Mouse (Mus musculus): ENCODE measurements around the gene Osbpl10. TPM values are rescaled to one million over a fixed set of nuclear protein-coding genes. Genes with fewer than 3 reads are reported as not detected.
A peak's percentile ranks its signal among the peaks of the same experiment; 100 is the strongest.

Gene Osbpl10
- 1.6 and 2.3 TPM in 2 replicates for polyA plus RNA-seq (2015; fragmentation: Nextera tagmentation; extraction: Ambion mirVana)

DNA sequence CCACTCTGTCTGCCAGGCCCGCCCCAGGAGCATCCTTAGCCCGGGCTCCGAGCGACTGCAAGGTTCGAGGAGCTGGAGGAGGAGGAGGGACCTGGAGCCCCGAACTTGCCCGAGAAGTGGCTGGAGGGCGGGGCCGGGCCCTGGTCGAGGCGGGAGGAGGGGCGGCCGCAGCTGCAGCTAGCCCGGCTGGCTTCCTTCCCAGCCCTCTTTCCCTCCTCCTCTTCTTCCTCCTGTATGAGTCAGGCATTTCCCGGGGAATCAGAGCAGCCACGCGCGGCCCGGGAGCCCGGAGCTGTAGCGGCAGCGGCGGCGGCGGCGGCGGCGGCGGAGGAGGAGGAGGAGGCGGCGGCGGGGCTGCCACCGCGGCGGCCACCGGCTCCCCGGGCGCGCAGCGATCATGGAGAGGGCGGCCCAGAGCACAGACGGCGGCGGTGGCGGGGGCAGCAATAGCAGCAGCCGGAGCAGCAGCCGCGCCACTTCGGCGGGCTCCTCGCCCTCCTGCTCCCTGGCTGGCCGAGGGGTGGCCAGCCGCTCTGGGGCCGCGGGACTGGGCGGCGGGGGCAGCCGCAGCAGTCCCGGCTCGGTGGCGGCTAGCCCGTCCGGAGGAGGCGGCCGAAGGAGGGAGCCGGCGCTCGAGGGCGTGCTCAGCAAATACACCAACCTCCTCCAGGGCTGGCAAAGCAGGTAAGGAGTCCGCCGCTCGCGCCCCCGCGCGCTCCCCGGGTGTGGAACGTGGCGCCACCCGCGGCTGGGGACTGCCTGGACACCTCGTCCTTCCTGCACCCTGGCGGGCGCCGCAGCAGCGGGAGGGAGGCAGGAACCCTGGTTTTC, at the start of gene Osbpl10:
Gene Osbpl10 (plus strand): TSS at position 289 of the 831 bp plus-strand sequence.
- WGBS: under 1% methylated on average over 71 of the region's 86 CpGs
- H3K4me2 ChIP-seq: peak within 1 kb of the TSS; percentile 90
- H3K27ac ChIP-seq: peak within 1 kb of the TSS; percentile 75
- H3K4me1 ChIP-seq: peaks cover 22% of the 10 kb centered on the region
- no peaks in the 10 kb centered on the region for H3K36me3 ChIP-seq
- H3K27me3 ChIP-seq: peaks cover 22% of the 10 kb centered on the region
- no peaks in the 10 kb centered on the region for H3K9me3 ChIP-seq
- peak within 1 kb of the TSS; percentile 85 for H3K9ac ChIP-seq
- H3K4me3 ChIP-seq: peak within 1 kb of the TSS; percentile 78
- ATAC-seq (ENCODE audit: insufficient number of reproducible peaks, insufficient read depth, low FRiP score, low TSS enrichment, low read depth): peak; percentile 85

DNA sequence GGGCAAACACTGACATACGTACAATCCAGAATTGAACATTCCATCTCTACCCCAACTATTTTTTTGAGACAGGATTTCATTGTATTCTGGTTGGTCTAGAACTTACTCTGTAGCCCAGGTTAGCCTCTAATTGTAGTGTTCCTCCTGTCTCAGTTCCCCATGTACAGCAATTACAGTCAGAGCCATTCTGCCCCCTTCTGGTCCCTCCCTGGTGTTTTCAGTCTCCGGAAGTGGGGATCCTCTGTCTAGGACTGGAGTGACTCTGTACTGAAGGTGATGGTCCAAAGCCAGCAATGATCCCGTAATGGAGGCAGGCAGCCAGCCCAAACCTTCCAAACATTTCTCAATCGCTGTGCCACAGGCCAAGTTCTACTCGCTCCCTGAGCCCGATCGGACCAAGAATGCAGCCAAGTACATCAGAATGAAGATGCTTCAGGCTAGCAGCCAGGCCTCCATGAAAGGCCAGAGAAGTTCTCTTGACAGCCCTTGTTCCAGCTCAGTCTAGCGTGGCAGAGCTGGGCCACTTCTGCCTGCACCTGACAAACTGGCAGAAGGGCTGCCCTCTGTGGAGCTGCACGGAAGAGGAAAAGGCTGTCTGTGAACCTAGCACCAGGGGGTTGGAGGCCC, 47.8 kb upstream of the Osbpl10 start:
- Histone ChIP-seq H3K4me2 (no peak overlapping the region), H3K9me3 (no peaks in the 10 kb centered on the region), H3K9ac (no peak overlapping the region), H3K36me3 (no peaks in the 10 kb centered on the region), H3K27ac (no peak overlapping the region), H3K4me1 (peaks cover 14% of the 10 kb centered on the region), H3K27me3 (no peaks in the 10 kb centered on the region), H3K4me3 (no peak overlapping the region)
- ATAC-seq (ENCODE audit: insufficient number of reproducible peaks, insufficient read depth, low FRiP score, low TSS enrichment, low read depth): no peak
- WGBS: 83% methylated on average over 9 of the region's 9 CpGs

DNA sequence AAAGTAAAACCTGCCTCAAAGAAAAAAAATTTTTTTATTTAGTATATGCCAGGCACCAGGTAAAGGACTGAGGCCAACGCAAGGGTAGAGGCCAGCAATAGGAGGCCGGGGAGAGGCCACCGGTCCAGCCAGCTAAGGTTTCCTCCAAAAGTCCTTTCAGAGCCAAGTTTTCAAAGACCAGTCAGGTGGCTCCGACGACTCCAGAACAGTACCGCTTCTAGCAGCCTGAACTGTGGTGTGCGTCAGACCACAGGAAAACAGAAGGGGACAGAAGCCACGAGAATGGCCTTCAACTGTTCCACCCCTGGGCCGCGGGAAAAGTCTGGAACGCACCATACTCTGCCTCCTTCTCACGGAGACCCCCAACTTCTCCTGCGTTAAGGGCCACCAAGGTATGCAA, 45.8 kb upstream of the Osbpl10 start:
- H3K9me3 ChIP-seq: no peaks in the 10 kb centered on the region
- H3K9ac ChIP-seq: peak overlapping the region; percentile 80
- 23% methylated on average over 13 of the region's 13 CpGs for WGBS

DNA sequence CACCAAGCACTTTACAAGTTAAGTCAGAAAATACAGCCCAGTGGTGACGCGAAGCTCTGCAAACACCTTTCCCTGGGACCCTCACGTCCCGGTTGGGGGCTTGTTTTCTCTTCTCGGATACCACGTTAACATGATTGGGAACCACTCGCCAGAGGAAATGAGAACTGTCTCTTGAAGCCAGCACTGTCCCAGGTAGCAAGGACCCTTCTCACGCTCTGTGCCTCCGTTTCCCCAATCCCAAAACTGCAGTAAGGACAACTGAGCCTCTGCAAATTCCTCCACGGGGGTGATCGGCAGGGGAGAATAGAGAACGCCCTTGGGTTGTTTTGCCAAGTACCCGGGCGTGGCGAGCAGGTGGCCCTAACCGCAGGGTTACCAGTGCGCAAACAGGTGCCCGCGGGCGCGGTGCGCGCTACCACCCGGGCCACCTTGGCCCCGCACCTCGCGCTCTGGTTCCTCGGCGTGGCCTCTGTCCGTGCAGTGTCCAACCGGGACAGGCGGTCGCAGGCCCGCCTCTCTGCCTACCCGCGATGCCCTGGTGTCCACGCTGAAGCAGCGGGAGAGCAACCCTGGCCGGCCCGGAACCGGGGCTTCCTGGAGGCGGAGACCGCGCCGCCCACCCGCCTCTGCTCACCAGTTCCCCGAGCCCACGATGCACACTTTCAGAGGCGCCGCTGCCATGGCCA, 45.2 kb upstream of the Osbpl10 start:
- WGBS: under 1% methylated on average over 50 of the region's 50 CpGs
- Histone ChIP-seq H3K9me3 (no peaks in the 10 kb centered on the region), H3K27ac (peak overlapping the region; percentile 78), H3K9ac (peak overlapping the region; percentile 80), H3K36me3 (no peaks in the 10 kb centered on the region), H3K27me3 (no peaks in the 10 kb centered on the region), H3K4me2 (peak overlapping the region; percentile 99), H3K4me3 (peak overlapping the region; percentile 79), H3K4me1 (peaks cover 14% of the 10 kb centered on the region)
- ATAC-seq (ENCODE audit: insufficient number of reproducible peaks, insufficient read depth, low FRiP score, low TSS enrichment, low read depth): peak; percentile 0; the same call in 1 of the 2 replicates

More for the DNA sequence above, 45.8 kb upstream of the Osbpl10 start:
- Histone ChIP-seq H3K4me3 (peak overlapping the region; percentile 79), H3K4me1 (peaks cover 14% of the 10 kb centered on the region), H3K27ac (no peak overlapping the region), H3K4me2 (peak overlapping the region; percentile 99), H3K27me3 (no peaks in the 10 kb centered on the region), H3K36me3 (no peaks in the 10 kb centered on the region)
- no peak for ATAC-seq (ENCODE audit: insufficient number of reproducible peaks, insufficient read depth, low FRiP score, low TSS enrichment, low read depth)

DNA sequence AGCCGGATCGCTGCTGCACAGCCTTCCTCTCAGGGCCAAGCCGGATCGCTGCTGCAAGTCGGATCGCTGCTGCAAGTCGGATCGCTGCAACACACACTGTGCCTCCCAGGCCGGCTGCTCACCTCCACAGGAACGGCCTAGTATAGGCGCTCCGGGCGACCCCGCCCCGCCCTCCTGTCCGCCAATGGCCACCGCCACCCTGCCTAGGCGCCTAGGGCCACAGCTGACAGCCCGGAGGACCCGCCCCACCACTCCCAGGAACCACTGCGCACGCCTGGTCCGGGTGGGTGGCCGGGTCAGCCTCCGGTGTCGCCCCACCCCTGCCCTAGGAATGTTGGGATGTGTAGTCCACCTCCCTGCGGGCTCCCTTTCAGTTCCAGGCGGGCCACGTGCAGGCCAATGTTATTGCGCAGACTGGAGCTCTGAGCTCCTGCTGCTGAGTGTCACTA, 44.6 kb upstream of the Osbpl10 start, which contains the start of gene Gpd1l:
Gene Gpd1l (minus strand): TSS at position 265 of the 449 bp plus-strand sequence.
- H3K4me2 ChIP-seq: peak within 1 kb of the TSS; percentile 99
- under 1% methylated on average over 30 of the region's 30 CpGs for WGBS
- peak within 1 kb of the TSS; percentile 80 for H3K9ac ChIP-seq
- no peaks in the 10 kb centered on the region for H3K36me3 ChIP-seq
- H3K9me3 ChIP-seq: no peaks in the 10 kb centered on the region
- H3K4me1 ChIP-seq: peaks cover 14% of the 10 kb centered on the region
- H3K27me3 ChIP-seq: no peaks in the 10 kb centered on the region
- H3K27ac ChIP-seq: peak within 1 kb of the TSS; percentile 78
- ATAC-seq (ENCODE audit: insufficient number of reproducible peaks, insufficient read depth, low FRiP score, low TSS enrichment, low read depth): peak; percentile 87
- H3K4me3 ChIP-seq: peak within 1 kb of the TSS; percentile 79

DNA sequence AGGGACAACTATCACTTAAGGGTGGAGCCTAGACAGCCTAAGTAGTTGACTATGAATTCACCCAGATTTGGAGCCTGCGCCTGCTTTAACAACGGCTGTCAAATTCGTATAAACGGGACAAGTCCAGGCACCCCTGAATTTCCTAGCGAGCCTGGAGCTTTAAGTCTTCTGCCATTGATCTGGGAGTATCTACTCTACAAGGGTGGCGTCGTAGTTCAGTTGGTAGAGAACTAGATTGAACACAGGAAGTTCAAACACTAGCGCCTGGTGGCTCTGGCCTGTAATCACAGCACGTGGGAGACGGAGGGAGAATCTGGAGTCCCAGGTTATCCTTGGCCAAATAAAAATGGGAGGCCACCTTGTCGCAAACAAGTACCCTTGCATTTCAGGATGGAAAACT, 44.1 kb upstream of the Osbpl10 start:
- WGBS: 59% methylated on average over 11 of the region's 11 CpGs
- Histone ChIP-seq H3K4me3 (peak overlapping the region; percentile 79), H3K9me3 (no peaks in the 10 kb centered on the region), H3K27me3 (no peaks in the 10 kb centered on the region), H3K27ac (no peak overlapping the region), H3K9ac (0 out of 2 replicates have a peak overlapping the region, but pooled peaks have one; percentile 80), H3K4me1 (peaks cover 14% of the 10 kb centered on the region), H3K4me2 (peak overlapping the region; percentile 99), H3K36me3 (no peaks in the 10 kb centered on the region)
- no peak; the same call in 1 of the 2 replicates for ATAC-seq (ENCODE audit: insufficient number of reproducible peaks, insufficient read depth, low FRiP score, low TSS enrichment, low read depth)

DNA sequence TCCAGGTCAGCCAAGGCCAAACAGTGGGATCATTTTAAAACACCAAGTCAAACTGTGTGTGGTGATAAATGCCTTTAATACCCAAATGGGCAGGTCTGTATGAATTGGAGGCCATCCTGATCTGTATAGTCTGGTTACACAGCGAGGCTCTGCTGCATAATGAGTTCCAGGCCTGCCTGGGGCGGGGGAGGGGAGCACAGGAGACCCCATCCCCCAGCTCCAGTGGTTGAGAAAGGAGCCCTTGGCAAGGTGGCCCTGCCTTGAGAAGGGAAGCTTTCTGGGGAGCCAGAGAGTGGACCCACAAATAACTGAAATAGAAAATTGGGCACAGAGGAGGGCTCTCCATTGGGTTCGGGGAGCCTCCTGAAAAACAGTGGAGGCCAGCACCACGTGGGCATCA, 43.0 kb upstream of the Osbpl10 start:
- Histone ChIP-seq H3K27me3 (no peaks in the 10 kb centered on the region), H3K36me3 (no peaks in the 10 kb centered on the region), H3K4me3 (no peak overlapping the region), H3K9me3 (no peaks in the 10 kb centered on the region), H3K4me2 (no peak overlapping the region), H3K4me1 (peaks cover 14% of the 10 kb centered on the region), H3K9ac (no peak overlapping the region), H3K27ac (no peak overlapping the region)
- WGBS: 55% methylated on average over 4 of the region's 4 CpGs
- ATAC-seq (ENCODE audit: insufficient number of reproducible peaks, insufficient read depth, low FRiP score, low TSS enrichment, low read depth): no peak

DNA sequence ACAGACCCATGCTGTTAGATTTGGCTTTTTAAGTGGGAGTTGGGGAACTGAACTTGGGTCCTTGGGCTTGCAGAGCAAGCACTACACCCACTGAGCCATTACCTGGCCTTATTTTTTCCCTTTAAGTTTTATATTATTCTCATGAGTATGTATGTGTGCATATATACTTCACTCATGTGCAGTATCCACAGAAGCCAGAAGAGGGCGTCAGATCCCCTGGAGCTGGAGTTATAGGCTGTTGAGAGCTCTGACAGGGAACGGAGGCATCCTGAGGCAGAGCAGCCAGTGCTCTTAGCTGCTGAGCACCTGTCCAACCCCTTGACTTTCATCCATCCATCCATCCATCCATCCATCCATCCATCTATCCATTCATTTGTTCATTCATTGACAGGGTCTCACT, 41.7 kb upstream of the Osbpl10 start:
- Histone ChIP-seq H3K9me3 (no peaks in the 10 kb centered on the region), H3K4me1 (peaks cover 14% of the 10 kb centered on the region), H3K4me2 (no peak overlapping the region), H3K27ac (no peak overlapping the region), H3K27me3 (no peaks in the 10 kb centered on the region), H3K36me3 (no peaks in the 10 kb centered on the region), H3K4me3 (no peak overlapping the region), H3K9ac (no peak overlapping the region)
- no peak for ATAC-seq (ENCODE audit: insufficient number of reproducible peaks, insufficient read depth, low FRiP score, low TSS enrichment, low read depth)
- 76% methylated on average over 2 of the region's 2 CpGs for WGBS

DNA sequence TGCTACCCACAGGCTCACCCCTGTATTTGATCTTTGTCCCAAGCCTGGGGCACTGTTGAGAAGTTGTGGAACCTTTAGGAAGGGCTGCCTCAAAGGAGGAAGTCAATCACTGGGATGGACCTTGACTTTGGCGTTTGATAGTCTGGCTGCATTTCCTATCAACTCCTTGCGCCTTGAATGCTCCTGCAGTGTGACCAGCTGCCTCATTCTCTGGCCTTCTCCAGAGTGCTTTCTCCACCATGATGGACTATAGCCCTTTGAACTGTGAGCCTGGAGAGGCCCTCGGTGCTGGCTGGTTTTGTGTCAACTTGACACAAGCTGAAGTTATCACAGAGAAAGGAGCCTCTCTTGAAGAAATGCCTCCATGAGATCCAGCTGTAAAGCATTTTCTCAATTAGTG, 33.7 kb upstream of the Osbpl10 start:
- H3K36me3 ChIP-seq: no peaks in the 10 kb centered on the region
- H3K27me3 ChIP-seq: no peaks in the 10 kb centered on the region
- H3K9me3 ChIP-seq: no peaks in the 10 kb centered on the region
- no peak overlapping the region for H3K4me3 ChIP-seq
- peaks cover 5% of the 10 kb centered on the region for H3K4me1 ChIP-seq
- 73% methylated on average over 3 of the region's 3 CpGs for WGBS
- no peak for ATAC-seq (ENCODE audit: insufficient number of reproducible peaks, insufficient read depth, low FRiP score, low TSS enrichment, low read depth)
- H3K4me2 ChIP-seq: no peak overlapping the region
- no peak overlapping the region for H3K9ac ChIP-seq
- H3K27ac ChIP-seq: no peak overlapping the region

DNA sequence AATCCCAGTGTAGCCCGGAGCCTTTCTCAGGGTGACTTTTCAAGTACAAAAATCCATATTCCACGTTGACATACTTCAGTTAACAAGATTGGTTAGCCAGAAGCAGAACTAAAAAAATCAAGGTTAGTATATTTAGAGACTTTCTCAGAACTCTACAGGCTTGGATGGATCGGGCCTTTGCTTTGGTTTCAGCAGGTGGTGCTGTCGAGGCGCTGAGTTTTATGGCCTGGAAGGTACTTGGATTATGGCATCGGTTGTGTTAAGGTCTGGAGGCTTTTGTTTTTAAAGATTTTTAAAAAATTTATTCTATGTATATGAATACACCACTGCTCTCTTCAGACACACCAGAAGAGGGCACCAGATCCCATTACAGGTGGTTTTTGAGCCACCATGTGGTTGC, 32.8 kb upstream of the Osbpl10 start:
- Histone ChIP-seq H3K9me3 (no peaks in the 10 kb centered on the region), H3K36me3 (no peaks in the 10 kb centered on the region), H3K4me2 (no peak overlapping the region), H3K4me3 (no peak overlapping the region), H3K9ac (no peak overlapping the region), H3K27me3 (no peaks in the 10 kb centered on the region), H3K27ac (no peak overlapping the region), H3K4me1 (peaks cover 10% of the 10 kb centered on the region)
- WGBS: 85% methylated on average over 6 of the region's 6 CpGs
- no peak for ATAC-seq (ENCODE audit: insufficient number of reproducible peaks, insufficient read depth, low FRiP score, low TSS enrichment, low read depth)

DNA sequence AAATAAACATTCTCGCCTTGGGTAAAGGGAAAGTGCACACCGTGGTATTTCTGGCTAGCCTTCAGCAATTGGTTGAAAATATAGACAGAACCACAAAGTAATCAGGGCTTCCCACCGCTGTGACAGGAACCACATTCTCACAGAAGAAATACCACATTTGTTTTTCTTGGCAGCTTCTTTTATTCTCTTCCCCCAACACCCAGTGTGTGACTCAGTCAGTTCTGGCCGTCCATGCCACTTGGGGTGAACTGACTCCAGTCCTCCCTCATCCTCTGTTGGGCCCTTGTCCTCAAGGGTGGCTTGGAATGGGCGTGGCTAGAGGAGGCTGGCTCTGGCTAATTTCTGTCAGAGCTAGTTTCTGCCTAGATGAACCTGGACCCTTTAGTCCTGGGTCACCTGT, 30.0 kb upstream of the Osbpl10 start:
- H3K4me1 ChIP-seq: peaks cover 10% of the 10 kb centered on the region
- H3K9ac ChIP-seq: no peak overlapping the region
- peak; percentile 43; the same call in 1 of the 2 replicates for ATAC-seq (ENCODE audit: insufficient number of reproducible peaks, insufficient read depth, low FRiP score, low TSS enrichment, low read depth)
- H3K27ac ChIP-seq: no peak overlapping the region
- H3K36me3 ChIP-seq: no peaks in the 10 kb centered on the region
- WGBS: 52% methylated on average over 5 of the region's 5 CpGs
- H3K9me3 ChIP-seq: no peaks in the 10 kb centered on the region
- H3K4me2 ChIP-seq: no peak overlapping the region
- H3K4me3 ChIP-seq: no peak overlapping the region
- H3K27me3 ChIP-seq: no peaks in the 10 kb centered on the region

Data from embryonic facial prominence, embryonic 13.5 days (tissue).